43 mouse cellular contexts compared by ENCODE assay signal in genomic region chr13:65005414-65005813, GRCm38 (mm10). TPM values are rescaled to one million over a fixed set of nuclear protein-coding genes. Genes with fewer than 3 reads are reported as not detected.
DNase-seq lines count a peak whose midpoint lies in the region; ATAC-seq and TF ChIP-seq lines count a peak whose summit lies in the region.
"Had no signal": no experiment of that assay in that cellular context is flagged by ENCODE, and none has a peak within 500 bp of the region (broad histone marks: within the 10 kb centered on the region; RNA-seq: fewer than 3 reads in every experiment).

No protein-coding gene starts in this region.

- DNase-seq in midbrain, postnatal 0 days (ENCODE audit: low spot score) = no peak
- DNase-seq in c-Kit-positive CD71-positive TER-119-negative erythroid progenitor cells, embryonic 14.5 days (ENCODE audit: low read depth) = peak; percentile 5
- DNase-seq in stomach, postnatal 0 days (ENCODE audit: low spot score) = no peak
- no peak for DNase-seq in gastrocnemius, adult 8-10 months (ENCODE audit: low spot score in 2 of 2)
- DNase-seq: adrenal gland, postnatal 10 days; cerebellum, adult 18-20 months; cerebellum, postnatal 14 days; gastrocnemius, postnatal 36 days; heart, adult 18-20 months; kidney, adult 8-10 months; kidney, postnatal 14 days; left cerebral cortex, postnatal 4 days; liver, embryonic 13.5 days; lung, adult 2 months; lung, postnatal 10 days; right cerebral cortex, postnatal 4 days; thymus, adult 2 months; thymus, postnatal 36 days had no signal

- no peak overlapping the region for H3K4me2 ChIP-seq in intestine, postnatal 0 days (replicated peaks; ENCODE audit: low read depth)
- no peak overlapping the region for H3K4me2 ChIP-seq in intestine, embryonic 16.5 days (ENCODE audit: low read depth, low read length)
- H3K4me2 ChIP-seq in midbrain, postnatal 0 days (ENCODE audit: low read depth, low read length, poor library complexity, severe bottlenecking) = no peak overlapping the region
- H3K4me2 ChIP-seq in midbrain, embryonic 13.5 days (replicated peaks) = no peak overlapping the region
- H3K4me2 ChIP-seq in stomach, postnatal 0 days (replicated peaks; ENCODE audit: low read depth) = no peak overlapping the region
- H3K4me2 ChIP-seq: heart, embryonic 12.5 days; hindbrain, embryonic 14.5 days; liver, embryonic 13.5 days; neural tube, embryonic 13.5 days had no signal

- no peaks in the 10 kb centered on the region for H3K36me3 ChIP-seq in intestine, postnatal 0 days (ENCODE audit: control insufficient read depth, insufficient read depth)
- H3K36me3 ChIP-seq in intestine, embryonic 16.5 days (ENCODE audit: control insufficient read depth, insufficient read depth, low read length) = no peaks in the 10 kb centered on the region
- H3K36me3 ChIP-seq in midbrain, postnatal 0 days (ENCODE audit: insufficient read depth, low read length) = no peaks in the 10 kb centered on the region
- no peaks in the 10 kb centered on the region for H3K36me3 ChIP-seq in midbrain, embryonic 13.5 days
- no peaks in the 10 kb centered on the region for H3K36me3 ChIP-seq in stomach, postnatal 0 days (ENCODE audit: control insufficient read depth, insufficient read depth, low read length)
- H3K36me3 ChIP-seq: G1E; heart, embryonic 12.5 days; liver, embryonic 13.5 days; midbrain, embryonic 10.5 days; neural tube, embryonic 13.5 days had no signal

- TF ChIP-seq CTCF in intestine, postnatal 0 days (IDR thresholded peaks at IDR 0.05; ENCODE audit: low read depth) = peak; percentile 22
- TF ChIP-seq CTCF in midbrain, postnatal 0 days (IDR thresholded peaks at IDR 0.05) = peak; percentile 42
- TF ChIP-seq CTCF in stomach, postnatal 0 days (IDR thresholded peaks at IDR 0.05; ENCODE audit: low read depth) = peak; percentile 39; the same call in 1 of the 2 replicates

- no peak overlapping the region for H3K27ac ChIP-seq in intestine, postnatal 0 days (ENCODE audit: low read depth, low read length)
- H3K27ac ChIP-seq in intestine, embryonic 16.5 days (ENCODE audit: low read length) = no peak overlapping the region
- H3K27ac ChIP-seq in midbrain, postnatal 0 days (ENCODE audit: low read depth, low read length) = no peak overlapping the region
- no peak overlapping the region for H3K27ac ChIP-seq in midbrain, embryonic 13.5 days
- no peak overlapping the region for H3K27ac ChIP-seq in stomach, postnatal 0 days (replicated peaks)
- H3K27ac ChIP-seq: hindbrain, embryonic 14.5 days; liver, embryonic 13.5 days; macrophage; midbrain, embryonic 10.5 days; neural tube, embryonic 13.5 days had no signal

- H3K9me3 ChIP-seq in intestine, postnatal 0 days (ENCODE audit: control insufficient read depth) = no peaks in the 10 kb centered on the region
- H3K9me3 ChIP-seq in intestine, embryonic 16.5 days (ENCODE audit: control insufficient read depth, low read length) = no peaks in the 10 kb centered on the region
- no peaks in the 10 kb centered on the region for H3K9me3 ChIP-seq in midbrain, postnatal 0 days (ENCODE audit: low read length)
- no peaks in the 10 kb centered on the region for H3K9me3 ChIP-seq in midbrain, embryonic 13.5 days
- H3K9me3 ChIP-seq in stomach, postnatal 0 days (ENCODE audit: control insufficient read depth, low read length) = no peaks in the 10 kb centered on the region
- H3K9me3 ChIP-seq: G1E; heart, embryonic 12.5 days; liver, embryonic 13.5 days; midbrain, embryonic 10.5 days; neural tube, embryonic 13.5 days had no signal

- no peak overlapping the region for H3K4me3 ChIP-seq in intestine, postnatal 0 days (ENCODE audit: low read depth, low read length)
- H3K4me3 ChIP-seq in intestine, embryonic 16.5 days (ENCODE audit: low read length) = no peak overlapping the region
- H3K4me3 ChIP-seq in midbrain, postnatal 0 days (ENCODE audit: low read depth, low read length) = no peak overlapping the region
- H3K4me3 ChIP-seq in midbrain, embryonic 13.5 days (replicated peaks) = no peak overlapping the region
- no peak overlapping the region for H3K4me3 ChIP-seq in stomach, postnatal 0 days (ENCODE audit: low read depth, low read length)
- H3K4me3 ChIP-seq: heart, embryonic 12.5 days; liver, embryonic 13.5 days; midbrain, embryonic 10.5 days; myocyte; neural tube, embryonic 13.5 days had no signal

- ATAC-seq in intestine, postnatal 0 days = no peak
- no peak for ATAC-seq in intestine, embryonic 16.5 days
- ATAC-seq in midbrain, postnatal 0 days (ENCODE audit: low FRiP score) = no peak
- no peak for ATAC-seq in midbrain, embryonic 13.5 days
- no peak for ATAC-seq in stomach, postnatal 0 days (ENCODE audit: low FRiP score, low TSS enrichment)
- ATAC-seq: forebrain, embryonic 14.5 days; midbrain, embryonic 16.5 days; Patski had no signal

- H3K9ac ChIP-seq in intestine, postnatal 0 days (ENCODE audit: low read depth, low read length) = no peak overlapping the region
- no peak overlapping the region for H3K9ac ChIP-seq in intestine, embryonic 16.5 days (ENCODE audit: low read depth, low read length)
- no peak overlapping the region for H3K9ac ChIP-seq in midbrain, postnatal 0 days (replicated peaks; ENCODE audit: low read length, poor library complexity, severe bottlenecking)
- H3K9ac ChIP-seq in midbrain, embryonic 13.5 days (replicated peaks) = no peak overlapping the region
- H3K9ac ChIP-seq in stomach, postnatal 0 days (ENCODE audit: low read length) = no peak overlapping the region
- H3K9ac ChIP-seq: heart, embryonic 12.5 days; hindbrain, embryonic 14.5 days; liver, embryonic 13.5 days; neural tube, embryonic 13.5 days had no signal

- no peak for TF ChIP-seq EP300 in stomach, postnatal 0 days (optimal IDR thresholded peaks at IDR 0.05)

- H3K27me3 ChIP-seq in intestine, postnatal 0 days (replicated peaks; ENCODE audit: control insufficient read depth, insufficient read depth, low read length) = no peaks in the 10 kb centered on the region
- no peaks in the 10 kb centered on the region for H3K27me3 ChIP-seq in intestine, embryonic 16.5 days (replicated peaks; ENCODE audit: control insufficient read depth, insufficient read depth, low read length)
- no peaks in the 10 kb centered on the region for H3K27me3 ChIP-seq in midbrain, postnatal 0 days (ENCODE audit: insufficient read depth, low read length)
- H3K27me3 ChIP-seq in midbrain, embryonic 13.5 days = no peaks in the 10 kb centered on the region
- no peaks in the 10 kb centered on the region for H3K27me3 ChIP-seq in stomach, postnatal 0 days (ENCODE audit: control insufficient read depth, insufficient read depth, low read length)
- H3K27me3 ChIP-seq: heart, embryonic 12.5 days; liver, embryonic 13.5 days; neural tube, embryonic 13.5 days; Patski had no signal

- no peaks in the 10 kb centered on the region for H3K4me1 ChIP-seq in intestine, postnatal 0 days (replicated peaks; ENCODE audit: control insufficient read depth, insufficient read depth, low read length)
- H3K4me1 ChIP-seq in intestine, embryonic 16.5 days (ENCODE audit: control insufficient read depth, insufficient read depth, low read length) = no peaks in the 10 kb centered on the region
- no peaks in the 10 kb centered on the region for H3K4me1 ChIP-seq in midbrain, postnatal 0 days (ENCODE audit: insufficient read depth, low read length)
- H3K4me1 ChIP-seq in midbrain, embryonic 13.5 days (replicated peaks) = no peaks in the 10 kb centered on the region
- H3K4me1 ChIP-seq in stomach, postnatal 0 days (replicated peaks; ENCODE audit: control insufficient read depth, insufficient read depth) = no peaks in the 10 kb centered on the region
- H3K4me1 ChIP-seq: heart, embryonic 12.5 days; liver, embryonic 13.5 days; midbrain, embryonic 10.5 days; neural tube, embryonic 13.5 days had no signal

RNA-seq across cellular contexts. Expression of gene Spata31d1c, which starts 27.4 kb away (rescaled TPM):
- not detected in 2 replicates for polyA plus RNA-seq in intestine, postnatal 0 days (2015; fragmentation: Nextera tagmentation; extraction: Ambion mirVana)
- not detected in 2 replicates for polyA plus RNA-seq in intestine, embryonic 16.5 days (2015; fragmentation: Nextera tagmentation; extraction: Ambion mirVana)
- not detected in 2 replicates for total RNA-seq in midbrain, postnatal 0 days (2014; rRNA removed)
- polyA plus RNA-seq in midbrain, postnatal 0 days (2015; fragmentation: Nextera tagmentation; extraction: Ambion mirVana) = not detected in 2 replicates
- polyA plus RNA-seq in midbrain, embryonic 13.5 days (2015; fragmentation: Nextera tagmentation; extraction: Ambion mirVana) = not detected in 2 replicates
- not detected in 2 replicates for polyA plus RNA-seq in stomach, postnatal 0 days (2015; fragmentation: Nextera tagmentation; extraction: Ambion mirVana)
- total RNA-seq in gastrocnemius, adult 8-10 months (2022) = not detected
- total RNA-seq: adrenal gland, postnatal 10 days; gastrocnemius, adult 18-20 months; gastrocnemius, postnatal 36 days; heart, adult 18-20 months; hematopoietic stem cell, adult 5-6 weeks; layer of hippocampus, postnatal 10 days; left cerebral cortex, adult 8-10 months; left cerebral cortex, postnatal 4 days had no signal
- polyA plus RNA-seq: C2C12; cortical plate, adult 2 months; embryonic facial prominence, embryonic 11.5 days; forebrain, embryonic 14.5 days; frontal cortex, adult 2 months; G1E; heart, embryonic 12.5 days; heart, postnatal 0 days; hindbrain, embryonic 14.5 days; intestine, embryonic 14.5 days; limb, embryonic 14.5 days; liver, embryonic 13.5 days; lung, adult 2 months; macrophage; midbrain, embryonic 10.5 days; midbrain, embryonic 16.5 days; myocyte; neural tube, embryonic 13.5 days; Patski; spleen, adult 2 months; thymus, adult 2 months had no signal

RNA-seq across cellular contexts. Expression of gene Prss47, which starts 47.1 kb away (rescaled TPM):
- not detected in 2 replicates for polyA plus RNA-seq in intestine, postnatal 0 days (2015; fragmentation: Nextera tagmentation; extraction: Ambion mirVana)
- not detected in 2 replicates for polyA plus RNA-seq in intestine, embryonic 16.5 days (2015; fragmentation: Nextera tagmentation; extraction: Ambion mirVana)
- not detected in 2 replicates for total RNA-seq in midbrain, postnatal 0 days (2014; rRNA removed)
- polyA plus RNA-seq in midbrain, postnatal 0 days (2015; fragmentation: Nextera tagmentation; extraction: Ambion mirVana) = not detected in 2 replicates
- not detected in 2 replicates for polyA plus RNA-seq in midbrain, embryonic 13.5 days (2015; fragmentation: Nextera tagmentation; extraction: Ambion mirVana)
- not detected in 2 replicates for polyA plus RNA-seq in stomach, postnatal 0 days (2015; fragmentation: Nextera tagmentation; extraction: Ambion mirVana)
- not detected for total RNA-seq in gastrocnemius, adult 8-10 months (2022)
- total RNA-seq: adrenal gland, postnatal 10 days; G1E; gastrocnemius, adult 18-20 months; gastrocnemius, postnatal 36 days; heart, adult 18-20 months; hematopoietic stem cell, adult 5-6 weeks; layer of hippocampus, postnatal 10 days; left cerebral cortex, adult 8-10 months; left cerebral cortex, postnatal 4 days had no signal
- polyA plus RNA-seq: C2C12; cortical plate, adult 2 months; embryonic facial prominence, embryonic 11.5 days; forebrain, embryonic 14.5 days; frontal cortex, adult 2 months; G1E; heart, embryonic 12.5 days; heart, postnatal 0 days; hindbrain, embryonic 14.5 days; intestine, embryonic 14.5 days; limb, embryonic 14.5 days; liver, embryonic 13.5 days; lung, adult 2 months; macrophage; midbrain, embryonic 10.5 days; midbrain, embryonic 16.5 days; myocyte; neural tube, embryonic 13.5 days; Patski; spleen, adult 2 months; thymus, adult 2 months had no signal
